Mouse (Mus musculus) limb, embryonic 10.5 days (tissue): ENCODE data around the gene Klhl32. TPM values are rescaled to one million over a fixed set of nuclear protein-coding genes. Genes with fewer than 3 reads are reported as not detected.
"Not testable (repeated sequence)": the region's sequence is repeated elsewhere in the genome, so short reads cannot be mapped to it uniquely, and the experiment has no call there.

Source experiments
- DNase-seq: peaks from one replicate; pipeline ENCODE4 v3.0.0-alpha.2; 2017; ENCODE audit warnings: low spot score
- H3K27ac ChIP-seq: fragments of 300-500 bp; sonication (generic); 2 replicates; pipeline ENCODE4 v1.5.1; 2016; ENCODE audit warnings: mild to moderate bottlenecking
- H3K27me3 ChIP-seq: fragments of 300-500 bp; sonication (generic); 2 replicates; pipeline ENCODE4 v1.6.1; 2016; ENCODE audit warnings: low read depth, mild to moderate bottlenecking; ENCODE audit not compliant: poor library complexity, severe bottlenecking
- H3K36me3 ChIP-seq: fragments of 300-500 bp; sonication (generic); 2 replicates; pipeline ENCODE4 v1.6.1; 2016; ENCODE audit warnings: mild to moderate bottlenecking, moderate library complexity
- H3K4me1 ChIP-seq: fragments of 300-500 bp; sonication (generic); 2 replicates; pipeline ENCODE4 v1.6.1; 2016
- H3K4me3 ChIP-seq: fragments of 300-500 bp; sonication (generic); 2 replicates; pipeline ENCODE4 v1.5.1; 2016; ENCODE audit warnings: mild to moderate bottlenecking, moderate library complexity
- H3K9me3 ChIP-seq: fragments of 300-500 bp; sonication (generic); replicated peaks from 2 replicates; pipeline ENCODE4 v1.6.1; 2016; ENCODE audit warnings: mild to moderate bottlenecking
- WGBS: fragments of 180-500 bp; shearing (Covaris S2); methylation state at CpG from one replicate; pipeline ENCODE4 v1.1.7; 2016; 5-methylcytosine and 5-hydroxymethylcytosine counted together
- polyA plus RNA-seq: library from polyadenylated mRNA; unstranded; fragments of >200 nt; fragmentation: Nextera tagmentation; extraction: Ambion mirVana; gene quantifications from 2 replicates; pipeline ENCODE4 v1.2.1, GENCODE M21; 2016

Gene Klhl32
- polyA plus RNA-seq, 1 experiment from 2014 or later: 4.9 TPM

GRCm38 (mm10) chr4:24680080-24680479 lies 170.8 kb downstream of the Klhl32 start:
- H3K27me3 ChIP-seq: no peaks in the 10 kb centered on the region
- no peaks in the 10 kb centered on the region for H3K4me1 ChIP-seq
- no peak for DNase-seq
- H3K27ac ChIP-seq: no peak overlapping the region
- H3K4me3 ChIP-seq: no peak overlapping the region
- WGBS: 81% methylated on average over 2 of the region's 2 CpGs
- H3K9me3 ChIP-seq: no peaks in the 10 kb centered on the region
- H3K36me3 ChIP-seq: no peaks in the 10 kb centered on the region

GRCm38 (mm10) chr4:24670007-24670406 lies 180.9 kb downstream of the Klhl32 start:
- H3K4me1 ChIP-seq: no peaks in the 10 kb centered on the region
- WGBS: 94% methylated on average over 10 of the region's 10 CpGs
- H3K4me3 ChIP-seq: no peak overlapping the region
- no peaks in the 10 kb centered on the region for H3K9me3 ChIP-seq
- H3K27me3 ChIP-seq: no peaks in the 10 kb centered on the region
- no peak for DNase-seq
- no peaks in the 10 kb centered on the region for H3K36me3 ChIP-seq
- H3K27ac ChIP-seq: no peak overlapping the region

GRCm38 (mm10) chr4:24659218-24659617 lies 191.7 kb downstream of the Klhl32 start:
- DNase-seq: no peak
- WGBS: 95% methylated on average over 6 of the region's 6 CpGs
- no peaks in the 10 kb centered on the region for H3K9me3 ChIP-seq
- no peaks in the 10 kb centered on the region for H3K4me1 ChIP-seq
- no peaks in the 10 kb centered on the region for H3K27me3 ChIP-seq
- H3K4me3 ChIP-seq: no peak overlapping the region
- H3K27ac ChIP-seq: no peak overlapping the region
- no peaks in the 10 kb centered on the region for H3K36me3 ChIP-seq

- DNase-seq, H3K4me3 ChIP-seq, H3K27me3 ChIP-seq, H3K9me3 ChIP-seq, H3K4me1 ChIP-seq, H3K27ac ChIP-seq, H3K36me3 ChIP-seq: not testable (repeated sequence)
- 93% methylated on average over 7 of the region's 8 CpGs for WGBS
These were observed 206.2 kb downstream of the Klhl32 start for GRCm38 (mm10) chr4:24644735-24645134.

GRCm38 (mm10) chr4:24642306-24642705 lies 208.6 kb downstream of the Klhl32 start:
- 86% methylated on average over 2 of the region's 2 CpGs for WGBS
- H3K27me3 ChIP-seq: no peaks in the 10 kb centered on the region
- H3K36me3 ChIP-seq: no peaks in the 10 kb centered on the region
- no peaks in the 10 kb centered on the region for H3K4me1 ChIP-seq
- DNase-seq: no peak
- H3K9me3 ChIP-seq: no peaks in the 10 kb centered on the region
- H3K27ac ChIP-seq: no peak overlapping the region
- H3K4me3 ChIP-seq: no peak overlapping the region

- no peaks in the 10 kb centered on the region for H3K36me3 ChIP-seq
- H3K9me3 ChIP-seq: no peaks in the 10 kb centered on the region
- no peaks in the 10 kb centered on the region for H3K27me3 ChIP-seq
- H3K4me3 ChIP-seq: no peak overlapping the region
- H3K27ac ChIP-seq: no peak overlapping the region
- 80% methylated on average over 9 of the region's 9 CpGs for WGBS
- peaks cover 3% of the 10 kb centered on the region; the same call in 1 of the 2 replicates for H3K4me1 ChIP-seq
- no peak for DNase-seq
These were observed 219.6 kb downstream of the Klhl32 start for GRCm38 (mm10) chr4:24631177-24631911.

GRCm38 (mm10) chr4:24630430-24630829 lies 220.5 kb downstream of the Klhl32 start:
- Histone ChIP-seq H3K27ac (no peak overlapping the region), H3K4me3 (no peak overlapping the region), H3K27me3 (no peaks in the 10 kb centered on the region), H3K9me3 (no peaks in the 10 kb centered on the region), H3K4me1 (peaks cover 3% of the 10 kb centered on the region; the same call in 1 of the 2 replicates), H3K36me3 (no peaks in the 10 kb centered on the region)
- WGBS: 95% methylated on average over 2 of the region's 2 CpGs
- DNase-seq: no peak

GRCm38 (mm10) chr4:24627871-24628270 lies 223.1 kb downstream of the Klhl32 start:
- WGBS: 75% methylated on average over 1 of the region's 1 CpGs
- H3K4me3 ChIP-seq: no peak overlapping the region
- H3K27me3 ChIP-seq: no peaks in the 10 kb centered on the region
- no peaks in the 10 kb centered on the region for H3K36me3 ChIP-seq
- peaks cover 3% of the 10 kb centered on the region; the same call in 1 of the 2 replicates for H3K4me1 ChIP-seq
- no peak overlapping the region for H3K27ac ChIP-seq
- no peak for DNase-seq
- no peaks in the 10 kb centered on the region for H3K9me3 ChIP-seq

- no peaks in the 10 kb centered on the region for H3K9me3 ChIP-seq
- no peak overlapping the region for H3K27ac ChIP-seq
- no peaks in the 10 kb centered on the region for H3K27me3 ChIP-seq
- peaks cover 3% of the 10 kb centered on the region; the same call in 1 of the 2 replicates for H3K4me1 ChIP-seq
- H3K36me3 ChIP-seq: no peaks in the 10 kb centered on the region
- no peak overlapping the region for H3K4me3 ChIP-seq
- 86% methylated on average over 4 of the region's 4 CpGs for WGBS
- DNase-seq: no peak
These were observed 224.2 kb downstream of the Klhl32 start for GRCm38 (mm10) chr4:24626686-24627085.

GRCm38 (mm10) chr4:24625951-24626584 lies 224.9 kb downstream of the Klhl32 start:
- 87% methylated on average over 13 of the region's 13 CpGs for WGBS
- Histone ChIP-seq H3K9me3 (no peaks in the 10 kb centered on the region), H3K36me3 (no peaks in the 10 kb centered on the region), H3K27ac (no peak overlapping the region), H3K4me3 (no peak overlapping the region), H3K4me1 (peaks cover under 1% of the 10 kb centered on the region; the same call in 1 of the 2 replicates), H3K27me3 (no peaks in the 10 kb centered on the region)
- no peak for DNase-seq

- Histone ChIP-seq H3K36me3 (no peaks in the 10 kb centered on the region), H3K4me1 (no peaks in the 10 kb centered on the region), H3K27ac (no peak overlapping the region), H3K4me3 (no peak overlapping the region), H3K9me3 (no peaks in the 10 kb centered on the region), H3K27me3 (no peaks in the 10 kb centered on the region)
- 81% methylated on average over 9 of the region's 9 CpGs for WGBS
- DNase-seq: no peak
These were observed 229.3 kb downstream of the Klhl32 start for GRCm38 (mm10) chr4:24621422-24622187.

- Histone ChIP-seq H3K4me3 (no peak overlapping the region), H3K27ac (no peak overlapping the region), H3K9me3 (no peaks in the 10 kb centered on the region), H3K4me1 (no peaks in the 10 kb centered on the region), H3K27me3 (no peaks in the 10 kb centered on the region), H3K36me3 (no peaks in the 10 kb centered on the region)
- WGBS: 90% methylated on average over 5 of the region's 5 CpGs
- DNase-seq: no peak
These were observed 230.5 kb downstream of the Klhl32 start for GRCm38 (mm10) chr4:24620440-24620839.

GRCm38 (mm10) chr4:24620005-24620404 lies 230.9 kb downstream of the Klhl32 start:
- 78% methylated on average over 6 of the region's 6 CpGs for WGBS
- H3K9me3 ChIP-seq: no peaks in the 10 kb centered on the region
- no peak for DNase-seq
- H3K36me3 ChIP-seq: no peaks in the 10 kb centered on the region
- H3K4me3 ChIP-seq: no peak overlapping the region
- no peaks in the 10 kb centered on the region for H3K4me1 ChIP-seq
- H3K27ac ChIP-seq: no peak overlapping the region
- H3K27me3 ChIP-seq: no peaks in the 10 kb centered on the region
